Mouse (Mus musculus): ENCODE results near the gene Inka1.
A peak's percentile ranks its signal among the peaks of the same experiment; 100 is the strongest.

Inka1 gene

DNA sequence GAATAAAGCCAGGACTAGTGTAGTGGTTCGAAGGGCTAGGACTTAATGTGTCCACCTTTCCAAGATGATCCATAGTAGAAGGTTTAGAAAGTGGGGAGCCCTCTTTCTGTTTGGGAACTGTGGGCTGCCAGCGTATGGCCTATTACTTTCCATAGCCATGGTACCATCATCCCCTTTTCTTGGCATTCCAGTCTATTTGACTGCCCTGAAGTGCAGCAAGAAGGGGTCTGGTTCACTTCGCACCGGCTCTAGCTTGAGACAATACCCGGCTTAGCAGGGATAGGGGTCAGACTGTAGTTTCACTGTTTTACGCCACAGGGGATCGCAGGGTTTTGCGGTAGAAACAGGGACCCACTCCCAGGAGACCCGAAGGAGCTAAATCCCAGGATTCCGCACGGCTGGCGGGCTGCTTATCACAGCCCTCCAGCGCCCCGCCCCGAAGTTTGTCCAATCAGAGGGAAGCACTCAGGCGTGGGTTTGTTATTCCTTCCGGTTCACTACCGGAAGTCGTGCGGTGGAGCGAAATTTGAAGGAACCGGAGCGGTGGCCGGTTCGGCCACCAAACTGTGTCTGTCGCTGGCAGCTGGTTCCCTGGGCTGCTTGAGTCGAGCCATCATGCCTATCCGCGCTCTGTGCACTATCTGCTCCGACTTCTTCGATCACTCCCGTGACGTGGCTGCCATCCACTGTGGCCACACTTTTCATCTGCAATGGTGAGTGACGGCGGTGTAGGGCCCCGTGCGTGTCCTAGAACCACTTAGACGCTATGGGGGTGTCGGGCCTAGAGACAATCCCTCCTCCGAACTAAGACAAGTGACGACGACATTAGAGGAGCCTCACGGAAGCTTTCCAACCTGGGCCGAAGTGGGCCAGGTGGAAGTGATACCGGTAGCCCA, 35.0 kb downstream of the Inka1 start:
- peak; percentile 89 to 95 for DNase-seq

DNA sequence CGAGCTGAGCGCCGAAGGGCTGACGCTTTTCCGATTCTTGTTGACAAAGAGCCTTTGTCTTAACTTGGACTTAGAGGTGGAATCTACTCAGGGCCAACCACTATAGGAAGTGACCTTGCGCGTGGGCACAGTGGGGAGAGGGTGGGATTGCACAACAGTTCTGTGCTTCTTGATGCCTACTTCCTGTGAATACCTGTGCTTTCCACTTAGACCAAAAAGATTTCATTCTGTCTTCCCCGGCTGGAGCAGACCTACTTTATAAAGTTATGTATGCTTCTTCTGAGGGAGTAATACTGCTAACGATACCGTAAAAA, 35.8 kb downstream of the Inka1 start, which contains the start of gene Traip:
TSS of gene Traip (plus strand) at position 215 of the 314 bp plus-strand sequence.
- DNase-seq: no peak

DNA sequence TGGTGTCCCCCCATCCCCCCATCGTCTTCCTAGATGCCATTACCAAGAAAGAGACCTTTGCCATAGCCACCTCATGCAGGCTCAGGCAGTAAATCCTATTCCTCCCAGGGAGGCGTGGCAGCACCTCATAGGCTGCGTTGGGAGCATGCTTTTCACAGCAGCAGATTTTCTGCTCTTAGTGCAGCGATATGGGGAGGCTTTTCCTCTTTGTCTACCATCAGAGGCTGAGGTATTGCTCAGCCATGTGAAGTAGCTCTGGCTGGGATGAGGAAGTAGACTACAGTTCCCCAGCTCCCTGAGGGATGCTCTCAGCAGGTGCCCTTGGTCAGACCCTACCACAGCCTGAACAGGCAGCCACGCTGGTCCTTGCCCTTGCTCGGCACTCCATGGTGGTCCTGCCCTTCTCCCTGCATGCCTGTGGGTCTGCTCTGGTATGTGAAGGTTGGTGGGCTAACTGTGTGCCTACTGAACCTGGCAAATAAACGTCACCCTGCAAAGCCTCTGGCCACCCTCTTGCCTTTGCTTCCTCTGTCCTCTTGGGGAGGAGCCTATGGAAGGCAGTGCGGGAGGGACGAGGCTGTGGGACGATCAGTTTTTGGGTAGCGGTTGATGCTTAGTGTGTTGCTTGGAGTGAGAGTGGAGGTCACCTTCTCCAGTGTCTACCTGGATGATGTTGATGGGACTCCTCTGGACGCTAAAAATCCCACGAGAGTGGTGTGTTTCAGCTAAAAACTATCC, 36.3 kb downstream of the Inka1 start:
- DNase-seq: no peak

DNA sequence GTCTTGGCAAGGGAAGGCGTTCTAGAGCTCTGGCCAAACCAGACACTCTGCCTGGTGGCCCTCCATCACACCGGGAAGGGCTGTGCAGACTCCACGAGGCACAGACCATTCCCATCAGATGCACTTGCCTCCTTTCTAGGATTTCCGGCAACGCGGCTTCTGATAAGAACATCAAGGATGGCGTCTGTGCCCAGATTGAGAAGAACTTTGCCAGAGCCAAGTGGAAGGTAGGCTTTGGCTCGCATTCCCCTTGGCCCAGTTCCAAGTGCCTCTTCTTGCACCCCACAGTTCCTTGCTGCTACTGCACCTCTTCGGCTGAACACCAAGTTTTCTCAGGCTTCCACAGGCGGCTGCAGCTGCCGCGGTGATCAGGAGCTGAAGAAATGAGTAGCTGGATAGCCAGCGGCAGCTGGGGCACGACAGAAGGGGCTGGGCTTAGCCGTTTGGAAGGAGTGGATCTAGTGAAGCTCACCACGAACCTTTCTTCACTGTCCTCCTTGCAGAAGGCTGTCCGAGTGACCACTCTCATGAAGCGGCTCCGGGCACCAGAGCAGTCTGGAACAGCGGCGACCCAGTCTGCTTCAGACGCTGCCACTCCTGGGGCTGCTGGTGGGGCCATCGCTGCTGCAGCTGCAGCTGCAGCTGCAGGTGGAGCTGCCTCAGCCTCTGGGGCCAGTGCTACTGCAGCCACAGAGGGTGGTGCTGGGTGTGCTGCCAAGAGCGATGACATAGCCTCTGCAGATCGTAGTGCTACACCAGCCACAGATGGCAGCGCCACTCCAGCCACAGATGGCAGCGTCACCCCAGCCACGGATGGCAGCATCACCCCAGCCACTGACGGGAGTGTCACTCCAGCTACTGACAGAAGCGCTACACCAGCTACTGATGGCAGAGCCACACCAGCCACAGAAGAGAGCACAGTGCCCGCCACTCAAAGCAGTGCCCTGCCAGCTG, 38.2 kb downstream of the Inka1 start:
- DNase-seq: peak; percentile 46 to 61

DNA sequence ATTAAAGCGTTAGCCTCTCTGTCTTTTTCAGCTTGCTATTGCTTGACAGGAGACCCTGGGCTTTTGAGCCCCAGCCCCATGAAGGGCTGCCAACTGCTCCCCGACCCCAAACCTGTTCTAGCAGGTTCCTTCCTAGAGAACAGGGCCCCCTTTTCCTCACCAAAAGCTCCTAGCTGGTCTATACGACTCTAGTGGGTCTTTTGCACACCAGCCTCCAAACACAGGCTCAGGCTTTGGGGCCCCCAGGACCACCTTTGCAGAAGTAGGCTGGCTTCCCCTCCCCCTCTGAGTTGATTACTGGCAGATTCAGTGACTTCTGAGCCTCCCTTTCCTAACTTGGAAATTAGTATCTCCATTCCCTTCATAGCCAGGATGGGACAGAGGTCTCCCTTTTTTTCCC, 48.8 kb downstream of the Inka1 start:
- no peak for DNase-seq

DNA sequence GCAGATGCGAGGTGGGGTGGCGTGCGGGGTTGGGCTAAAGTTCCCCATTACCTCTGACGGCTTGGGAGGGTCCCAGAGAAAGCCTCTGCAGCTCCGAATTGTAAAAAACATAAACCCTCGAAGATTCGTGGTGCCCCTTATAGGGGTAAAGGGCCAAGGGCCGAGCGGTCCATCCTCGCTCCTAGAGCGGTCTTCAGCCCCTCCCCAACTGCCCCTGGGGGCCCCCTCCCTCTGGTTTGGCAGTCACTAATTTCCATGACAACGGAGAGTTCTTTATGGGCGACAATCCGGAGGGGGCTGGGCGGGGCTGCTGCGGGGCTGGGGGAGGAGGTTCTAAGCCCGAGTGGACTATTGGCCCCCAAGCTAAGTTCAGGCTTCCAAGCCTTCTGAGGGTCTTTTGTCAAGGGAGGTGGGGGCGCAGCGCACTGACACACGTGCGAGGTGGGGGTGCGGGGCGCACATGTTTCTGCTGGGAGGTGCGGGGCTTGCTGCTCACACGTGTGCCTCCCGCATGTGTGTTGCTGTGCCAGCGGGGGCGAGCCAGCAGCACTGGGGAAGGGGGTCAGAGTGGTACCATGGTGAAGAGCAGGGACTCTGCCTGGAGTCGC, 49.4 kb downstream of the Inka1 start:
- DNase-seq: no peak

DNA sequence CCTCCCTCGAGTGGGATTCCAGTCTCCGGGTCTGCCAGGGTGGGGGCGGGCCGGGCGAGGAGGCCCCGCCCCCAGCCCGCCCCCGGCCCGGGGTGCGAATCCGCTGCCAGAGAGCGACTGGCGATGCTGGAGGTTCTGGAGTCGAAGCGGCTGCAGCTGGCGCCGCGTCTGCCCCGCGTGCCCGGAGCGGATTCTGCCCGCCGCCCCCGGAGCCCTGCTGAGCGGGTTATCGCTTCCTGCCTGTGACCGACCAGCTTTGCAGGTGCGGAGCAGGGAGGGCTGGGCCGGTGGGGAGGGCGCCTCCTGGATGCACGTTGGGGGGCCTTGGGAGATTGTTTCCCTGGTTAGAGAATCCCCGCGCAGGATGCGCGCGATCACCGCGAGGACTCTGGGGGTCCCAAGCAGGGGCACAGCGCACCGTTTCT, 49.9 kb downstream of the Inka1 start:
- DNase-seq: peak; percentile 30 to 47

DNA sequence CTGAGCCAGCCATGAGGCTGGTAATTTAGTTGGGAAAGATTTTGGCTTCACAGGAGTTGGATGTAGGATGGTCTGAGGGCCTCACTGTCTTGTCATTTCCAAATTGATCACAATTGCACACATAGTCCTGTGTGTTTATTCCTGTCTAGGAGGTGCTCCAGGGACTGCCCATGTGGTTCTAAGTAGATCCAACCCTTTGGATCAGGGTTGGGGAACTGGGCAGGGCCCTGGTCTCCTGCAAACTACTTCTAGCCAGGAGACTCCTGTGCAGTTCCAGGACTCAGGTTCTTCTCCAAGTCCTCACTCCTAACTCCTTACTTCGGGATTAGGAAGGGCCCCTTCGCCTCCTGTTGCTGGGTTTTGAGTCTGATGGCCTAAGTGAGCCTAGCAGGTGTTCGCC, 50.3 kb downstream of the Inka1 start, which contains the start of gene Camkv:
TSS of gene Camkv (plus strand) at position 301 of the 400 bp plus-strand sequence.
- no peak for DNase-seq
